Mouse (Mus musculus) hindbrain, embryonic 15.5 days (tissue): ENCODE data around the gene Pdpn. TPM values are rescaled to one million over a fixed set of nuclear protein-coding genes. Genes with fewer than 3 reads are reported as not detected.
A peak's percentile ranks its signal among the peaks of the same experiment; 100 is the strongest.
"Not testable (repeated sequence)": the region's sequence is repeated elsewhere in the genome, so short reads cannot be mapped to it uniquely, and the experiment has no call there.

Experiments used
- ATAC-seq: fragments of 200-750 bp; cut with Nextera tagmentation; 2 replicates; pipeline ENCODE4 v1.8.0; 2017; ENCODE audit warnings: low read depth, moderate number of reproducible peaks, moderate TSS enrichment; ENCODE audit not compliant: low FRiP score
- H3K27ac ChIP-seq: fragments of 300-500 bp; sonication (generic); replicated peaks from 2 replicates; pipeline ENCODE4 v1.5.1; 2015; ENCODE audit warnings: mild to moderate bottlenecking, inconsistent platforms
- H3K27me3 ChIP-seq: fragments of 300-500 bp; sonication (generic); 2 replicates; pipeline ENCODE4 v1.6.1; 2015; ENCODE audit warnings: control low read depth, inconsistent platforms
- H3K36me3 ChIP-seq: fragments of 300-500 bp; sonication (generic); 2 replicates; pipeline ENCODE4 v1.6.1; 2015; ENCODE audit warnings: control low read depth, inconsistent platforms
- H3K4me1 ChIP-seq: fragments of 300-500 bp; sonication (generic); replicated peaks from 2 replicates; pipeline ENCODE4 v1.6.1; 2015; ENCODE audit warnings: control low read depth, inconsistent platforms
- H3K4me2 ChIP-seq: fragments of 300-500 bp; sonication (generic); 2 replicates; pipeline ENCODE4 v1.6.1; 2015; ENCODE audit warnings: moderate library complexity, mild to moderate bottlenecking, inconsistent platforms
- H3K4me3 ChIP-seq: fragments of 300-500 bp; sonication (generic); 2 replicates; pipeline ENCODE4 v1.5.1; 2015; ENCODE audit warnings: mild to moderate bottlenecking, inconsistent platforms
- H3K9ac ChIP-seq: fragments of 300-500 bp; sonication (generic); 2 replicates; pipeline ENCODE4 v1.6.1; 2015; ENCODE audit warnings: inconsistent platforms
- H3K9me3 ChIP-seq: fragments of 300-500 bp; sonication (generic); 2 replicates; pipeline ENCODE4 v1.6.1; 2016; ENCODE audit warnings: control low read depth, inconsistent platforms
- WGBS: fragments of 180-500 bp; shearing (Covaris S2); methylation state at CpG from one replicate; pipeline ENCODE4 v1.1.7; 2015; 5-methylcytosine and 5-hydroxymethylcytosine counted together
- polyA plus RNA-seq: library from polyadenylated mRNA; unstranded; fragments of >200 nt; fragmentation: Nextera tagmentation; extraction: Ambion mirVana; gene quantifications from 2 replicates; pipeline ENCODE4 v1.2.1, GENCODE M21; 2015

The Pdpn gene
- polyA plus RNA-seq = 53.3 and 55.1 TPM in 2 replicates

- 1% methylated on average over 31 of the region's 31 CpGs for WGBS
- H3K9ac ChIP-seq = peak within 1 kb of the TSS; percentile 25; the same call in 1 of the 2 replicates
- peaks cover 38% of the 10 kb centered on the region for H3K4me1 ChIP-seq
- no peaks in the 10 kb centered on the region for H3K9me3 ChIP-seq
- H3K4me3 ChIP-seq = peak within 1 kb of the TSS; percentile 34
- H3K27ac ChIP-seq = peak within 1 kb of the TSS; percentile 32
- no peaks in the 10 kb centered on the region for H3K36me3 ChIP-seq
- H3K4me2 ChIP-seq = peak within 1 kb of the TSS; percentile 59
- no peaks in the 10 kb centered on the region for H3K27me3 ChIP-seq
- ATAC-seq = peak; percentile 54; the same call in 1 of the 2 replicates
These were observed at the start of gene Pdpn for GRCm38 (mm10) chr4:143299325-143300070. Gene Pdpn, minus strand, starts transcription at chr4:143299564.

- Histone ChIP-seq H3K9me3 (no peaks in the 10 kb centered on the region), H3K27ac (no peak overlapping the region), H3K9ac (no peak overlapping the region), H3K36me3 (no peaks in the 10 kb centered on the region), H3K4me2 (peak overlapping the region; percentile 99; the same call in 1 of the 2 replicates), H3K4me1 (peaks cover 18% of the 10 kb centered on the region), H3K27me3 (peaks cover 40% of the 10 kb centered on the region), H3K4me3 (no peak overlapping the region)
- ATAC-seq = no peak
- WGBS = 25% methylated on average over 5 of the region's 5 CpGs
These were observed 49.3 kb upstream of the Pdpn start for GRCm38 (mm10) chr4:143348678-143349077.

- H3K27ac ChIP-seq, H3K36me3 ChIP-seq, H3K9ac ChIP-seq, H3K9me3 ChIP-seq, H3K4me2 ChIP-seq, H3K4me3 ChIP-seq, ATAC-seq: not testable (repeated sequence)
- H3K27me3 ChIP-seq = peaks cover 25% of the 10 kb centered on the region
- WGBS = 93% methylated on average over 5 of the region's 5 CpGs
- peaks cover 16% of the 10 kb centered on the region for H3K4me1 ChIP-seq
These were observed 46.1 kb upstream of the Pdpn start for GRCm38 (mm10) chr4:143345491-143345890.

GRCm38 (mm10) chr4:143341470-143341869, 42.1 kb upstream of the Pdpn start:
- Histone ChIP-seq H3K9ac (no peak overlapping the region), H3K27me3 (no peaks in the 10 kb centered on the region), H3K27ac (no peak overlapping the region), H3K4me3 (no peak overlapping the region), H3K4me1 (no peaks in the 10 kb centered on the region), H3K9me3 (no peaks in the 10 kb centered on the region), H3K4me2 (no peak overlapping the region), H3K36me3 (no peaks in the 10 kb centered on the region)
- ATAC-seq = no peak
- 76% methylated on average over 7 of the region's 7 CpGs for WGBS

- Histone ChIP-seq H3K4me1 (no peaks in the 10 kb centered on the region), H3K9ac (no peak overlapping the region), H3K27ac (no peak overlapping the region), H3K4me2 (no peak overlapping the region), H3K4me3 (no peak overlapping the region), H3K27me3 (no peaks in the 10 kb centered on the region), H3K9me3 (no peaks in the 10 kb centered on the region), H3K36me3 (no peaks in the 10 kb centered on the region)
- 71% methylated on average over 13 of the region's 13 CpGs for WGBS
- ATAC-seq = no peak
These were observed 40.4 kb upstream of the Pdpn start for GRCm38 (mm10) chr4:143339808-143340207.

- H3K4me3 ChIP-seq = no peak overlapping the region
- 45% methylated on average over 2 of the region's 2 CpGs for WGBS
- no peaks in the 10 kb centered on the region for H3K9me3 ChIP-seq
- H3K4me1 ChIP-seq = no peaks in the 10 kb centered on the region
- H3K9ac ChIP-seq = no peak overlapping the region
- H3K27me3 ChIP-seq = no peaks in the 10 kb centered on the region
- no peak overlapping the region for H3K27ac ChIP-seq
- ATAC-seq = no peak
- no peak overlapping the region for H3K4me2 ChIP-seq
- no peaks in the 10 kb centered on the region for H3K36me3 ChIP-seq
These were observed 36.7 kb upstream of the Pdpn start for GRCm38 (mm10) chr4:143336096-143336495.

- Histone ChIP-seq H3K9me3 (no peaks in the 10 kb centered on the region), H3K36me3 (no peaks in the 10 kb centered on the region), H3K9ac (no peak overlapping the region), H3K4me1 (0 out of 2 replicates have a peak, but pooled peaks cover 2% of the 10 kb centered on the region), H3K27me3 (no peaks in the 10 kb centered on the region), H3K4me2 (no peak overlapping the region), H3K4me3 (no peak overlapping the region), H3K27ac (no peak overlapping the region)
- ATAC-seq = no peak
- WGBS = 90% methylated on average over 17 of the region's 17 CpGs
These were observed 35.6 kb upstream of the Pdpn start for GRCm38 (mm10) chr4:143334995-143335394.

GRCm38 (mm10) chr4:143334145-143334544, 34.8 kb upstream of the Pdpn start:
- H3K4me2 ChIP-seq = no peak overlapping the region
- no peak overlapping the region for H3K9ac ChIP-seq
- no peak for ATAC-seq
- H3K27ac ChIP-seq = no peak overlapping the region
- H3K27me3 ChIP-seq = no peaks in the 10 kb centered on the region
- no peak overlapping the region for H3K4me3 ChIP-seq
- no peaks in the 10 kb centered on the region for H3K36me3 ChIP-seq
- 59% methylated on average over 5 of the region's 5 CpGs for WGBS
- H3K4me1 ChIP-seq = 0 out of 2 replicates have a peak, but pooled peaks cover 2% of the 10 kb centered on the region
- no peaks in the 10 kb centered on the region for H3K9me3 ChIP-seq

GRCm38 (mm10) chr4:143331787-143332186, 32.4 kb upstream of the Pdpn start:
- Histone ChIP-seq H3K4me1 (0 out of 2 replicates have a peak, but pooled peaks cover 2% of the 10 kb centered on the region), H3K9ac (no peak overlapping the region), H3K4me3 (no peak overlapping the region), H3K9me3 (no peaks in the 10 kb centered on the region), H3K27me3 (no peaks in the 10 kb centered on the region), H3K36me3 (no peaks in the 10 kb centered on the region), H3K4me2 (no peak overlapping the region), H3K27ac (no peak overlapping the region)
- WGBS = 91% methylated on average over 1 of the region's 1 CpGs
- no peak for ATAC-seq

- Histone ChIP-seq H3K36me3 (no peaks in the 10 kb centered on the region), H3K4me2 (no peak overlapping the region), H3K27ac (no peak overlapping the region), H3K9ac (no peak overlapping the region), H3K27me3 (no peaks in the 10 kb centered on the region), H3K4me3 (no peak overlapping the region), H3K4me1 (peaks cover 4% of the 10 kb centered on the region; the same call in 1 of the 2 replicates), H3K9me3 (no peaks in the 10 kb centered on the region)
- WGBS = 41% methylated on average over 9 of the region's 9 CpGs
- ATAC-seq = no peak
These were observed 31.2 kb upstream of the Pdpn start for GRCm38 (mm10) chr4:143330566-143330965.

GRCm38 (mm10) chr4:143325625-143325941, 26.2 kb upstream of the Pdpn start:
- ATAC-seq = peak; percentile 43; the same call in 1 of the 2 replicates
- no peak overlapping the region for H3K9ac ChIP-seq
- H3K4me2 ChIP-seq = peak overlapping the region; percentile 54
- 0 out of 2 replicates have a peak overlapping the region, but pooled peaks have one; percentile 14 for H3K27ac ChIP-seq
- H3K4me3 ChIP-seq = peak overlapping the region; percentile 22
- no peaks in the 10 kb centered on the region for H3K27me3 ChIP-seq
- no peaks in the 10 kb centered on the region for H3K36me3 ChIP-seq
- H3K4me1 ChIP-seq = peaks cover 13% of the 10 kb centered on the region
- no peaks in the 10 kb centered on the region for H3K9me3 ChIP-seq
- 1% methylated on average over 10 of the region's 10 CpGs for WGBS

GRCm38 (mm10) chr4:143324925-143325624, 25.7 kb upstream of the Pdpn start:
- Histone ChIP-seq H3K4me1 (peaks cover 12% of the 10 kb centered on the region), H3K27me3 (no peaks in the 10 kb centered on the region), H3K9me3 (no peaks in the 10 kb centered on the region), H3K9ac (no peak overlapping the region), H3K4me3 (peak overlapping the region; percentile 22), H3K36me3 (no peaks in the 10 kb centered on the region), H3K4me2 (peak overlapping the region; percentile 54), H3K27ac (0 out of 2 replicates have a peak overlapping the region, but pooled peaks have one; percentile 14)
- WGBS = 11% methylated on average over 15 of the region's 15 CpGs
- peak; percentile 52; the same call in 1 of the 2 replicates for ATAC-seq
